7 mouse cellular contexts compared by ENCODE assay signal in the genomic region with DNA sequence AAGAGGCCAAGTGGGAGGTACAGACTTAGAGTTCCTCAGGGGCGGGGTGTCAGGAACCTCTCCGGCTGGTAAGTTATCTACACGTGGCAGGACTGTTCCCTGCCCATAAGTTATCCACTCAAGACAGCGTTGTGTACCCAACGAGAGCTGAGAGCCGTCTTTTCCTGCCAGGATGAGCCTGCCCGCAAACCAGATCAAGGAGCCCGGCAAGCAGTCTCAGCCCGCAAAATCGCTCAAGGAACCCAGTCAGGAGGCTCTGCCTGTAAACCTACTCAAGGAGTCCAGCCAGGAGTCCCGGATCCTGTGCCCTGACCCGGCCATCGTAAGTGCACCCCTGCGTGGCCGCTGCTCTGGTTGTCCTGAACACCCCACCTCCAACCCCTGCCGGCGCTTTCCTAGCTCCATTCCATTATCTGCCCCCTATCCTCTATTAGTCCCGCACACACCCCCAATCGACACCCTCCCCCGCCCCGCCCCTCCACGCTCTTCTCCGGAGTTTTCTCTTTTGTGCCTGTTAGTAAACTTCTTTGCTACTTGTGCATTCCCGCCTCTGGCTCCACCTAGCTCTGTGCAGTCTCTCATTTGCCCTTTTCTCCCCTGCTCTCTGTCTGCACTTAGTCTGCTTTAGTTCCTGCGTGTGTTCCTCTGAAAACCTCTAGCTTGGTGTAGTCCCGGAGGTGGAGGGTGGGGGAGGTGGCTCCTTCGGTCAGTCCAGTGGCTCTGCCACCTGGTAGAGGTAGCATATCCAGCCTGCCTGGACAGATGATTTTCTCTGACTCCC. TPM values are rescaled to one million over a fixed set of nuclear protein-coding genes. Genes with fewer than 3 reads are reported as not detected.
DNase-seq lines count a peak whose midpoint lies in the region; TF ChIP-seq lines count a peak whose summit lies in the region.

No protein-coding gene starts in this region.

- H3K4me1 ChIP-seq in small intestine, adult 2 months (ENCODE audit: control insufficient read depth, insufficient read depth, insufficient read length, low read length): peaks cover 21% of the 10 kb centered on the region

- peak overlapping the region; percentile 82 for H3K4me3 ChIP-seq in small intestine, adult 2 months (ENCODE audit: low read depth, low read length)

- no peaks in the 10 kb centered on the region for H3K27me3 ChIP-seq in small intestine, adult 2 months (ENCODE audit: control insufficient read depth, insufficient read depth, low read length)

- no peak for TF ChIP-seq POLR2A in brain, embryonic 14.5 days (IDR thresholded peaks at IDR 0.05; ENCODE audit: borderline replicate concordance, extremely low read depth, insufficient read depth, insufficient read length, poor library complexity, severe bottlenecking)
- TF ChIP-seq POLR2A in small intestine, adult 2 months (IDR thresholded peaks at IDR 0.05; ENCODE audit: low read depth, low read length): no peak; the same call in 1 of the 2 replicates

- TF ChIP-seq CTCF in brain, embryonic 14.5 days (IDR thresholded peaks at IDR 0.05; ENCODE audit: borderline replicate concordance, extremely low read depth, insufficient read depth, insufficient read length): no peak
- TF ChIP-seq CTCF in small intestine, adult 2 months (IDR thresholded peaks at IDR 0.05; ENCODE audit: extremely low read depth, insufficient read length, insufficient replicate concordance, low read depth, low read length): no peak

- WGBS in small intestine, adult 2 months: 1% methylated on average over 27 of the region's 27 CpGs

- no peaks in the 10 kb centered on the region; the same call in 1 of the 2 replicates for H3K36me3 ChIP-seq in small intestine, adult 2 months (ENCODE audit: control insufficient read depth, insufficient read depth, low read length)

- DNase-seq in ES-CJ7 (ENCODE audit: low read depth, low spot score): peak; percentile 55
- peak; percentile 31 for DNase-seq in brain, embryonic 14.5 days (ENCODE audit: low read depth)
- DNase-seq in gastrocnemius, postnatal 25 days: peak; percentile 10
- DNase-seq in kidney, adult 9 months: peak; percentile 22
- peak; percentile 14 for DNase-seq in lung, postnatal 14 days
- DNase-seq in layer of hippocampus, postnatal 14 days (ENCODE audit: low spot score in 2 of 2): no peak

- H3K27ac ChIP-seq in small intestine, adult 2 months (ENCODE audit: insufficient read depth, low read depth, low read length): peak overlapping the region; percentile 81

RNA-seq across cellular contexts. Expression of a gene that starts 2.2 kb away (rescaled TPM):
- 1.3 and 1.6 TPM in 2 replicates for polyA plus RNA-seq in brain, embryonic 14.5 days (2012; rRNA removed)
- under 1 TPM in 1 of 2 experiments, not detected in 1; 0.28 TPM for total RNA-seq in gastrocnemius, postnatal 25 days (2021)
- polyA plus RNA-seq in small intestine, adult 2 months (2012; rRNA removed): 2.6 and 6.2 TPM in 2 replicates
- 1 to 10 TPM; 2.3 to 3.6 TPM for total RNA-seq in layer of hippocampus, postnatal 14 days (2021)

RNA-seq across cellular contexts. Expression of a gene that starts 27.4 kb away (rescaled TPM):
- polyA plus RNA-seq in brain, embryonic 14.5 days (2012; rRNA removed): 80.7 and 93.5 TPM in 2 replicates
- 10 to 100 TPM; 22.7 to 22.8 TPM for total RNA-seq in gastrocnemius, postnatal 25 days (2021)
- polyA plus RNA-seq in small intestine, adult 2 months (2012; rRNA removed): 27.2 and 42.1 TPM in 2 replicates
- total RNA-seq in layer of hippocampus, postnatal 14 days (2021): 10 to 100 TPM; 31.4 to 33.1 TPM

RNA-seq across cellular contexts. Expression of a gene that starts 35.8 kb away (rescaled TPM):
- polyA plus RNA-seq in brain, embryonic 14.5 days (2012; rRNA removed): 1.8 and 2.1 TPM in 2 replicates
- total RNA-seq in gastrocnemius, postnatal 25 days (2021): 10 to 100 TPM; 22.2 to 31.3 TPM
- 2.8 and 4.2 TPM in 2 replicates for polyA plus RNA-seq in small intestine, adult 2 months (2012; rRNA removed)
- 10 to 100 TPM; 29.1 to 31.5 TPM for total RNA-seq in layer of hippocampus, postnatal 14 days (2021)

RNA-seq across cellular contexts. Expression of a gene that starts 53.5 kb away (rescaled TPM):
- polyA plus RNA-seq in brain, embryonic 14.5 days (2012; rRNA removed): 236 and 348 TPM in 2 replicates
- total RNA-seq in gastrocnemius, postnatal 25 days (2021): 100 to 1,000 TPM; 322 to 325 TPM
- 58.2 and 89.7 TPM in 2 replicates for polyA plus RNA-seq in small intestine, adult 2 months (2012; rRNA removed)
- total RNA-seq in layer of hippocampus, postnatal 14 days (2021): 100 to 1,000 TPM; 267 TPM

Comparison
In these comparisons a context has a peak if more than half of its experiments do, and no peak if none do; other contexts are left out.
1. DNase-seq: peak in ES-CJ7 (single experiment), brain, embryonic 14.5 days (single experiment), gastrocnemius, postnatal 25 days (single experiment), kidney, adult 9 months (single experiment) and lung, postnatal 14 days (single experiment); none in layer of hippocampus, postnatal 14 days (0 of 2).